Mouse (Mus musculus) liver, embryonic 11.5 days (tissue): ENCODE measurements around the gene Abcd1. TPM values are rescaled to one million over a fixed set of nuclear protein-coding genes. Genes with fewer than 3 reads are reported as not detected.

ENCODE experiments used
- ATAC-seq: fragments of 200-750 bp; cut with Nextera tagmentation; replicated peaks from 2 replicates; pipeline ENCODE4 v1.8.0; 2017; ENCODE audit warnings: moderate number of reproducible peaks, mild to moderate bottlenecking, moderate TSS enrichment, moderate library complexity; ENCODE audit not compliant: low FRiP score
- DNase-seq: peaks from one replicate; pipeline ENCODE4 v3.0.0-alpha.2; 2017; ENCODE audit warnings: low spot score
- H3K27ac ChIP-seq: fragments of 300-500 bp; sonication (generic); 2 replicates; pipeline ENCODE4 v1.5.1; 2014; ENCODE audit warnings: mild to moderate bottlenecking, low read depth, low read length, control low read depth
- H3K27me3 ChIP-seq: fragments of 300-500 bp; sonication (generic); replicated peaks from 2 replicates; pipeline ENCODE4 v1.6.1; 2014; ENCODE audit warnings: low read length, mixed read lengths; ENCODE audit not compliant: control insufficient read depth, insufficient read depth
- H3K36me3 ChIP-seq: fragments of 300-500 bp; sonication (generic); 2 replicates; pipeline ENCODE4 v1.6.1; 2014; ENCODE audit warnings: mild to moderate bottlenecking, low read length, moderate library complexity, mixed read lengths; ENCODE audit not compliant: control insufficient read depth, insufficient read depth
- H3K4me1 ChIP-seq: fragments of 300-500 bp; sonication (generic); replicated peaks from 2 replicates; pipeline ENCODE4 v1.6.1; 2014; ENCODE audit warnings: low read length, mixed read lengths; ENCODE audit not compliant: control insufficient read depth, insufficient read depth
- H3K4me2 ChIP-seq: fragments of 300-500 bp; sonication (generic); 2 replicates; pipeline ENCODE4 v1.6.1; 2014; ENCODE audit warnings: mild to moderate bottlenecking, control low read depth, moderate library complexity
- H3K4me3 ChIP-seq: fragments of 300-500 bp; sonication (generic); 2 replicates; pipeline ENCODE4 v1.5.1; 2014; ENCODE audit warnings: low read depth, low read length, control low read depth
- H3K9ac ChIP-seq: fragments of 300-500 bp; sonication (generic); 2 replicates; pipeline ENCODE4 v1.6.1; 2014; ENCODE audit warnings: low read depth, low read length, control low read depth
- H3K9me3 ChIP-seq: fragments of 300-500 bp; sonication (generic); 2 replicates; pipeline ENCODE4 v1.6.1; 2016; ENCODE audit warnings: low read length, inconsistent platforms, mixed read lengths; ENCODE audit not compliant: control insufficient read depth
- WGBS: fragments of 180-500 bp; shearing (Covaris S2); extraction: QIAGEN DNeasy Blood & Tissue Kit; methylation state at CpG from one replicate; pipeline ENCODE4 v1.1.7; 2014; 5-methylcytosine and 5-hydroxymethylcytosine counted together
- polyA plus RNA-seq: library from polyadenylated mRNA; unstranded; fragments of >200 nt; fragmentation: Nextera tagmentation; extraction: Ambion mirVana; gene quantifications from 2 replicates; pipeline ENCODE4 v1.2.1, GENCODE M21; 2014

Gene Abcd1
- polyA plus RNA-seq, 1 experiment from 2014 or later = 13.3 TPM

DNA sequence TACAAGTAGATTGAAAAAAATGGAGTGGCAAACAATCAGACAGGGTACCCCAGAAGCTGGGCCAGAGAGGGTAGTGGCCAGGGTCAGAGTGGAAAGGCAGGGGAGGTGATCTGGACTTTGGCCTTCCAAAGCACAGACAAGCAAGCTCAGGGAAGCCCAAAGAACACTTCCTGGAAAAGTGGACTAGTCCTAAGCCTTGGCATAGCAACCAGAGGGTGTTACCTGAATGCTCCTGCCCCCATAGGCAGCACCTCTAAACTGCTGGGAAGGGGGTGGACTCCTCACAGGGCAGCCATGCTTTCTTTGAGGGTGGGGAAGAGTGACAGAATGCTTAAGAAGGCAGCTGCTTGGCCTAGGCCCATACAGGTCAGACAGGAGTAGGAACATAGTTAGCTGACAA lies 31.4 kb upstream of the Abcd1 start:
- Histone ChIP-seq H3K4me2 (no peak overlapping the region), H3K9me3 (no peaks in the 10 kb centered on the region), H3K4me1 (no peaks in the 10 kb centered on the region; the same call in 1 of the 2 replicates), H3K9ac (no peak overlapping the region), H3K27ac (no peak overlapping the region), H3K27me3 (no peaks in the 10 kb centered on the region; the same call in 1 of the 2 replicates), H3K36me3 (no peaks in the 10 kb centered on the region; the same call in 1 of the 2 replicates), H3K4me3 (no peak overlapping the region)
- ATAC-seq = no peak
- DNase-seq = no peak

DNA sequence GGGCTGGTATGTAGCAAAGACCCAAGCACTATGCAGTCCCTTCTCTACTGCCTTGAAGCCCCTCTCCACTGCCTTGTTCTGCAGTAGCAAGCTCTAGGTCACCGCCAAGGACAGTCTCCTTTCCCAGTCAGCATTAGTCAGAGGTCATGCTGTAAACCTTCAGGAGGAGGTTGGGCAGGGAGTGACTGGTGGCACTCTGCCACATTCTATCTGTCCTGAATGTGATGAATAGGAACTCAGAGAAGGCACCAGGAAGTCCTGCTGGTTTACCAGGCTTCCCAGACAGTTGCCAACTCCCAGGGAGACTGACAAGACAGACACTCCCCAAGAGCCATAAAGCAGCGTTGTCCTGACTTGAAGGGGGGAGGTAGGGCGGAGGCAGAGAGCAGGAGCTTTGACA lies 30.8 kb upstream of the Abcd1 start:
- no peaks in the 10 kb centered on the region; the same call in 1 of the 2 replicates for H3K36me3 ChIP-seq
- H3K27me3 ChIP-seq = no peaks in the 10 kb centered on the region; the same call in 1 of the 2 replicates
- H3K4me3 ChIP-seq = no peak overlapping the region
- no peak overlapping the region for H3K9ac ChIP-seq
- WGBS = 67% methylated on average over 3 of the region's 3 CpGs
- no peaks in the 10 kb centered on the region; the same call in 1 of the 2 replicates for H3K4me1 ChIP-seq
- no peak overlapping the region for H3K4me2 ChIP-seq
- no peak overlapping the region for H3K27ac ChIP-seq
- no peak for DNase-seq
- ATAC-seq = no peak
- H3K9me3 ChIP-seq = no peaks in the 10 kb centered on the region

DNA sequence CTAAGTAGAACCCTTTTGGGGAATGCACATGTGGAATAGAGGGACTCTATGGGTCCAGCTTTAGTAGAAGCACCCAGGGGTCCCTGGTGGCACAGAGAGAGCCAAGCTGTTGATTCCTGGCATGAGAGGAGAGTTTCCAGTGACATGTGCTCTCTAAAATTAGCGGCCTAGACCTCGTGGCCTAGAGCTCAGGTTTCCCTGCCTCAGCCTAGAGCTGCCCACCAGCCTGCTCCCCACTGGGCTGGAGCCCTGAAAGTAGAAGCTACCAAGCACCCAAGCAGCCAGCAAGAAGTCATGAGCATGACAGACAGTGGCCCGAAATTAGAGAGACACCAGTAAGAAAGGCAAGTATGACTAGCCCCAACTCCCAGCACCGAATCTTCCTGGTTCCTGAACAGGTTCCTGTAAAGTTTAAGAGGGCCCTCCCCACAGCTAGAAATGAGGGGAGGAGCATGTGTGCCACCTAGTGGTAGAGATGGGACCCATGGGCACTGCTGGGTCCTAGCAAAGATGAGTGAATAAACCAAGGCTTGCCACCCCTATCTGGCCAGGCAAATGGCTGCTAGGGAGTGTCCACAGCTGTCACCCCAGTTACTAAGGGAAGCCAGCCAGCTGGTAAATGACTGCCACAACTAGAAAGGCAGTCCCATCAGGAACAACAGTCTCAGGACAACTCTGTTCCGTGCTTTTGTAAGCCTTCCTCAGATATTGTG lies 25.3 kb upstream of the Abcd1 start:
- ATAC-seq (no peak; the same call in 1 of the 2 replicates), DNase-seq (no peak)
- H3K27me3 ChIP-seq = peaks cover 2% of the 10 kb centered on the region; the same call in 1 of the 2 replicates
- H3K4me1 ChIP-seq = no peaks in the 10 kb centered on the region
- WGBS = 71% methylated on average over 5 of the region's 5 CpGs
- no peak overlapping the region for H3K27ac ChIP-seq
- no peaks in the 10 kb centered on the region for H3K9me3 ChIP-seq
- H3K4me2 ChIP-seq = no peak overlapping the region
- no peak overlapping the region for H3K4me3 ChIP-seq
- no peak overlapping the region for H3K9ac ChIP-seq
- no peaks in the 10 kb centered on the region; the same call in 1 of the 2 replicates for H3K36me3 ChIP-seq

DNA sequence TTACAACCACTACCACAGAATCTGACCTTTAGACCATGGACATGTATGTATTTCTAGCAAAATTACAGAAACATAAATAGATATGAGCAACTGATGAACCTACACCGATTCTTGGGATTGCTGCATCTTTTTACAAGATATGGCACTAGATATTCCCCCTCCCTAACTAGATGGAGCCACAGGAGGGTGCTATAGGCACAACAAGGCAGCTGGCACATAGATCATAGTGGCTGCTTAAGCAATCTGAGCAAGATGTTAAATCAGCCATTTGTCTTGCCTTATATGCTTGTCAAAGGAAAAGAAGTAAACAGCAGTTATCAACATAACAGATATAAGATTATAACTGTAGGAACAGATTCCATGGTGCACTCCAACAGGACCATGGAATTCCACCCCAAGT lies 15.9 kb upstream of the Abcd1 start:
- Histone ChIP-seq H3K9ac (no peak overlapping the region), H3K36me3 (no peaks in the 10 kb centered on the region), H3K4me2 (no peak overlapping the region), H3K4me3 (no peak overlapping the region), H3K9me3 (no peaks in the 10 kb centered on the region), H3K27me3 (no peaks in the 10 kb centered on the region), H3K4me1 (no peaks in the 10 kb centered on the region), H3K27ac (no peak overlapping the region)
- no peak for DNase-seq
- 86% methylated on average over 1 of the region's 1 CpGs for WGBS
- no peak for ATAC-seq

DNA sequence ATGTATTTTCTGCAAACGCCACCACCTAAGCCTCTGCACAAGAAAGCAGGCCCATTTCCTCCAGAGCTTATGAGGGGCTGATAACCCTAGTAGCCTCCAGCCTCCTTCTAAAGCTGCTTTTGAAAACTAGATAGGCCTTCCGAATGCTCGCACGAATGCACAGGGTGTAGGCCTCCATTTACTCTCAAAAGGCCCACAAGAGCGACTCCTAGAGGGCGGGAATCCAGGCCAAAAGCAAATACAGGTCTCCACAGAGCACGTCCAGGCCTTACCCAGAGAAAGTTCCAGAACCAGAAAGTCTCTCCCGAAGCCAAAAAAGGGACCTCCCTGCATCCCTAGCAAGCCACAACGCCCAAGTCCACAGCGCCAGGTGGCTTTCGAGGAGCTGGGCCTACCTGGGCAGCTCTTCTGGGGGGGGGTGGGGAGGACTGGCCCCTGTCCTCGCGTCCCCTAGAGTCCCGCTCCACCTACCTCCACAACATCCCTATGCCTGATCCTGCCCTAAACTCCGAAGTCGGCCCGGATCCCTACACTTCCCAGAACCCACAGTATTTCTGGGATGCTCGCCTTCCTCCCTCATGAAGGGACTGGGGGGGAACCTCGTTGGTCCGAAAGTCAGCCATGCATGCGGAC lies 805 bp upstream of the Abcd1 start:
- H3K4me3 ChIP-seq = peak overlapping the region; percentile 66

DNA sequence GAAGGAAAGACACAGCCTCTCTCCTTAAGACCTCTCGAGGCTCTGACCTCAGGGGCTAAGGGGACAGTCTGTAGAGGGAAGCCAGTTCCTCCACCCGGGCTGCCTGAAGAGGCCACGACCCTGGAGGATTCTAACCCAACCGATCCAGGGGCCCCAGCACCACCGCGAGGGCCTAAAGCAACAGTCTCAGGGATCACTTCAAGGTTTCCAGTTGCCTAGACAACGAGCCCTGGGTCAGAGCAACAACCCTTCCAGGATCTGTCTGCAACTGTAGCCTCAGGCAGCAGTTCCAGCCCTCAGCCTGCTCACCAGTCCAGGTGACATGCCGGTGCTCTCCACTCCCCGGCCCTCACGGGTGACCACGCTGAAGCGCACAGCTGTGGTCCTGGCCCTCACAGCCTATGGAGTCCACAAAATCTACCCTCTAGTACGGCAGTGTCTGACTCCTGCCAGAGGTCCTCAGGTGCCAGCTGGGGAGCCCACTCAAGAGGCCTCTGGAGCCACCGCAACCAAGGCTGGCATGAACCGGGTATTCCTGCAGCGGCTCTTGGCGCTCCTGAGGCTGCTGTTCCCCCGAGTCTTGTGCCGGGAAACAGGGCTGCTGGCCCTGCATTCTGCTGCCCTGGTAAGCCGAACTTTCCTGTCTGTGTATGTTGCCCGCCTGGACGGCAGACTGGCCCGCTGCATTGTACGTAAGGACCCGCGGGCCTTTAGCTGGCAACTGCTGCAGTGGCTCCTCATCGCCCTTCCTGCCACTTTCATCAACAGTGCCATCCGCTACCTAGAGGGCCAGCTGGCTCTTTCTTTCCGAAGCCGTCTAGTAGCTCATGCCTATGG lies 530 bp downstream of the Abcd1 start:
- H3K27ac ChIP-seq = peak overlapping the region; percentile 68
- H3K4me3 ChIP-seq = peak overlapping the region; percentile 66
- peak overlapping the region; percentile 88 for H3K4me2 ChIP-seq
- peaks cover 11% of the 10 kb centered on the region for H3K4me1 ChIP-seq
- H3K27me3 ChIP-seq = no peaks in the 10 kb centered on the region
- ATAC-seq (peak; percentile 19), DNase-seq (no peak)
- H3K9ac ChIP-seq = peak overlapping the region; percentile 66
- WGBS = 29% methylated on average over 30 of the region's 30 CpGs
- peaks cover 2% of the 10 kb centered on the region; the same call in 1 of the 2 replicates for H3K36me3 ChIP-seq
- H3K9me3 ChIP-seq = no peaks in the 10 kb centered on the region

More for the DNA sequence above, 805 bp upstream of the Abcd1 start:
- H3K27me3 ChIP-seq = no peaks in the 10 kb centered on the region
- H3K4me1 ChIP-seq = peaks cover 11% of the 10 kb centered on the region
- DNase-seq (no peak), ATAC-seq (peak; percentile 47)
- H3K4me2 ChIP-seq = peak overlapping the region; percentile 75
- no peaks in the 10 kb centered on the region for H3K9me3 ChIP-seq
- H3K36me3 ChIP-seq = peaks cover 2% of the 10 kb centered on the region; the same call in 1 of the 2 replicates
- peak overlapping the region; percentile 84 for H3K27ac ChIP-seq
- WGBS = 12% methylated on average over 21 of the region's 21 CpGs
- peak overlapping the region; percentile 83 for H3K9ac ChIP-seq

DNA sequence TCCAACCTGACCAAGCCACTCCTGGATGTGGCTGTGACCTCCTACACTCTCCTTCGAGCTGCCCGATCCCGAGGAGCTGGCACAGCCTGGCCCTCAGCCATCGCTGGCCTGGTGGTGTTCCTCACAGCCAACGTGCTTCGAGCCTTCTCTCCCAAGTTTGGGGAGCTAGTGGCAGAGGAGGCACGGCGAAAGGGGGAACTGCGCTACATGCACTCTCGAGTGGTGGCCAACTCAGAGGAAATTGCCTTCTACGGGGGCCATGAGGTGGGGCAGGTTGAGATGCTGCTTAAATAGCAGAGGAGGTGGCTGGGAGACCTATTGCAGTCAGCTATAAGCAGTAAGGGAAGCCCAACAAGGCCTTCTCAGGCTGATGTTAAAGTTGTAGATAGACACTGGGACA lies 1.3 kb downstream of the Abcd1 start:
- WGBS = 48% methylated on average over 11 of the region's 11 CpGs
- H3K27ac ChIP-seq = peak overlapping the region; percentile 68; the same call in 1 of the 2 replicates
- H3K27me3 ChIP-seq = no peaks in the 10 kb centered on the region
- H3K4me3 ChIP-seq = peak overlapping the region; percentile 66
- peak overlapping the region; percentile 88 for H3K4me2 ChIP-seq
- no peak for ATAC-seq
- peak overlapping the region; percentile 66 for H3K9ac ChIP-seq
- no peaks in the 10 kb centered on the region for H3K9me3 ChIP-seq
- peaks cover 11% of the 10 kb centered on the region for H3K4me1 ChIP-seq
- DNase-seq = no peak
- H3K36me3 ChIP-seq = peaks cover 2% of the 10 kb centered on the region; the same call in 1 of the 2 replicates

DNA sequence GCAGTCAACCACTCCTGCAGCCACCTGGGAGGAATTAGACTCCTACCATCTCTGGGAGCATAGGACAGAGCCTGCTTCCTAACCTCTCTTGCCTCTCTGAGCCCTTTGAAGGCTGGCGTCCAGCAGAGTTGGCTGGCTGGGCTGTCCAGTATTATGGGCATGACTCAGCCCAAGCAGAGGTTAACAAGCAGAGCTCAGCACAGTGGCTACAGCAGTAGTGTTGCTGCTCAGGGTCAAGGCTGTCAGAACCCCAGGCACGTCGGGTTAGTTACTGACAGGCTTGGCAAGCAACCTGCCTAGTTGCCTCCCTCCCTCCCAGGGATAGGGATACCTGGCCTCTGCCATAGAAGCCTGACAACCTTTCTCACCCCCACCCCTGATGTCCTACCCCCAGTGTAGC lies 1.9 kb downstream of the Abcd1 start:
- H3K4me1 ChIP-seq = peaks cover 11% of the 10 kb centered on the region
- peak overlapping the region; percentile 88 for H3K4me2 ChIP-seq
- peaks cover 2% of the 10 kb centered on the region; the same call in 1 of the 2 replicates for H3K36me3 ChIP-seq
- no peaks in the 10 kb centered on the region for H3K9me3 ChIP-seq
- H3K4me3 ChIP-seq = peak overlapping the region; percentile 66; the same call in 1 of the 2 replicates
- DNase-seq = no peak
- H3K27me3 ChIP-seq = no peaks in the 10 kb centered on the region
- 59% methylated on average over 3 of the region's 3 CpGs for WGBS
- ATAC-seq = no peak
- H3K9ac ChIP-seq = no peak overlapping the region
- H3K27ac ChIP-seq = no peak overlapping the region
